Mouse (Mus musculus): ENCODE data around the gene Pank2. TPM values are rescaled to one million over a fixed set of nuclear protein-coding genes. Genes with fewer than 3 reads are reported as not detected.
"Not testable (repeated sequence)": the region's sequence is repeated elsewhere in the genome, so short reads cannot be mapped to it uniquely, and the experiment has no call there.

Gene Pank2
- polyA plus RNA-seq, 1 experiment from 2014 or later = 36.7 TPM

DNA sequence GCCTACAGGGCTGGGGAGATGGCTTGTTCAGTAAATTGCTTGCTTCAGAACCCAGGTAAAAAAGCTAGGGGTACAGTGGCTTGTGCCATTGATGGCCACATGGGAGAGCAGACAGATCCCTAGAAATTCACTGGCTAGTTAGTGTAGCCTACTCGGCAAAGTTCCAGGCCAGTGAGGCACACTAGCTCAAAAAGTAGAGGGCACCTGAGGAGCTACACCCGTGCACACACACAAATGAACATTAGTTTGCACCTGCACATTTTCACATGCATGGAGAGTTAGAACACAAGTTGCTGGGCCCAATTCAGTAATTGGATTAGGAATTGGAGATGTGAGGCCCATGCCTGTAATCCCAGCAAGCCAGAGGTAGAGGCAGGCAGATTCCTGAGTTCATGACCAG lies 2.8 kb downstream of the Pank2 start:
- DNase-seq (ENCODE audit: low spot score) = no peak
- H3K4me2 ChIP-seq (ENCODE audit: low read length) = no peak overlapping the region
- no peaks in the 10 kb centered on the region for H3K27me3 ChIP-seq (ENCODE audit: insufficient read depth, low read length)
- 0 out of 2 replicates have a peak overlapping the region, but pooled peaks have one; percentile 8 for H3K9ac ChIP-seq (ENCODE audit: low read depth, low read length)
- no peak for ATAC-seq (replicated peaks; ENCODE audit: low FRiP score, low read depth)
- no peak for TF ChIP-seq CTCF (IDR thresholded peaks at IDR 0.05; ENCODE audit: low read depth)
- H3K9me3 ChIP-seq (replicated peaks; ENCODE audit: low read length) = no peaks in the 10 kb centered on the region
- 70% methylated on average over 2 of the region's 2 CpGs for WGBS
- H3K36me3 ChIP-seq (ENCODE audit: insufficient read depth, low read length) = no peaks in the 10 kb centered on the region
- H3K27ac ChIP-seq = no peak overlapping the region
- no peak overlapping the region for H3K4me3 ChIP-seq (replicated peaks; ENCODE audit: low read depth, low read length)
- no peaks in the 10 kb centered on the region for H3K4me1 ChIP-seq (replicated peaks; ENCODE audit: insufficient read depth, low read length)

DNA sequence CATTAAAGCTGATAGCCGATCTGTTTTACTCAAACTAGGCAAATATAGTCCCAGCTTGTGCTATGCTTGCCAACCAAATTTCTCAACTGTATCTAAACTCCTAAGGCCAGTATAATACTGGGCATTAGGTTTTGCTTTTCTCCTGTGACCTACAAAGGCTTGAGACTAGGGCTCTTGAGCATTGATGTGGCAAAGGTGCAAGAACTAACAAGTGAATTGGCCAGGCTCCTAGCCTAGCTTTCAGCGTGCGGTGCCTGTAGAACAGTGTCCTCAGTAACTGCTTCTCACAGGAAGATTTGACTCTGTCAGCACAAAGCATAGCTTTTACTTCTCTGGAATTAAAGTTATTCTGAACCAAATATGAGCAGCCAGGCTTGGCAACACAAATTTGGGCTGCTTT lies 13.2 kb downstream of the Pank2 start:
- ATAC-seq (replicated peaks; ENCODE audit: low FRiP score, low read depth) = no peak
- no peaks in the 10 kb centered on the region for H3K27me3 ChIP-seq (ENCODE audit: insufficient read depth, low read length)
- H3K27ac ChIP-seq = no peak overlapping the region
- no peak overlapping the region for H3K4me2 ChIP-seq (ENCODE audit: low read length)
- WGBS = 96% methylated on average over 3 of the region's 3 CpGs
- no peaks in the 10 kb centered on the region for H3K4me1 ChIP-seq (replicated peaks; ENCODE audit: insufficient read depth, low read length)
- H3K36me3 ChIP-seq (ENCODE audit: insufficient read depth, low read length) = peaks cover 44% of the 10 kb centered on the region
- TF ChIP-seq CTCF (IDR thresholded peaks at IDR 0.05; ENCODE audit: low read depth) = no peak
- H3K9ac ChIP-seq (ENCODE audit: low read depth, low read length) = no peak overlapping the region
- no peak for DNase-seq (ENCODE audit: low spot score)
- no peak overlapping the region for H3K4me3 ChIP-seq (replicated peaks; ENCODE audit: low read depth, low read length)
- no peaks in the 10 kb centered on the region for H3K9me3 ChIP-seq (replicated peaks; ENCODE audit: low read length)

DNA sequence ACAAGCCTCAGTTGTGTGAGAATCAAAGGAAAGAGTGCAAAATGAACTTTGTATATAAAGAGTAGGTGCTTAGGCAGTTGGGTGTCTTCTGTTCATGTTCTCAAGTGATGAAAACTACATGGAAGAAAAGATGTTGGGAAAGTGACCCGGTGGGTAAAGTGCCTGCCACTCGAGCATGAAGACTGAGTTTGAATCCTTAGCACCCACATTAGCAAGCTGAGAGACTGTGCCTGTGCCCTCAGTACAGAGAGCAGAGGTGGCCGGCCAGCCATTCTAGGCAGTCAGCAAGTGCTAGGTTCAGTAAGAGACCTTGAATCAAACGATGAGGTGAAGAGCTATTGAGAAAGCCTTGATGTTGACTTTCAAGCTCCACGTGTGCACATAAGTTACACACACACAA lies 14.4 kb downstream of the Pank2 start:
- no peak overlapping the region for H3K27ac ChIP-seq
- no peak overlapping the region for H3K9ac ChIP-seq (ENCODE audit: low read depth, low read length)
- H3K4me2 ChIP-seq (ENCODE audit: low read length) = no peak overlapping the region
- no peaks in the 10 kb centered on the region for H3K27me3 ChIP-seq (ENCODE audit: insufficient read depth, low read length)
- H3K4me1 ChIP-seq (replicated peaks; ENCODE audit: insufficient read depth, low read length) = no peaks in the 10 kb centered on the region
- H3K4me3 ChIP-seq (replicated peaks; ENCODE audit: low read depth, low read length) = no peak overlapping the region
- H3K9me3 ChIP-seq (replicated peaks; ENCODE audit: low read length) = no peaks in the 10 kb centered on the region
- whole genome bisulfite sequencing = 95% methylated on average over 5 of the region's 5 CpGs
- ATAC-seq (replicated peaks; ENCODE audit: low FRiP score, low read depth) = no peak
- no peak for TF ChIP-seq CTCF (IDR thresholded peaks at IDR 0.05; ENCODE audit: low read depth)
- no peak for DNase-seq (ENCODE audit: low spot score)
- H3K36me3 ChIP-seq (ENCODE audit: insufficient read depth, low read length) = peaks cover 56% of the 10 kb centered on the region

DNA sequence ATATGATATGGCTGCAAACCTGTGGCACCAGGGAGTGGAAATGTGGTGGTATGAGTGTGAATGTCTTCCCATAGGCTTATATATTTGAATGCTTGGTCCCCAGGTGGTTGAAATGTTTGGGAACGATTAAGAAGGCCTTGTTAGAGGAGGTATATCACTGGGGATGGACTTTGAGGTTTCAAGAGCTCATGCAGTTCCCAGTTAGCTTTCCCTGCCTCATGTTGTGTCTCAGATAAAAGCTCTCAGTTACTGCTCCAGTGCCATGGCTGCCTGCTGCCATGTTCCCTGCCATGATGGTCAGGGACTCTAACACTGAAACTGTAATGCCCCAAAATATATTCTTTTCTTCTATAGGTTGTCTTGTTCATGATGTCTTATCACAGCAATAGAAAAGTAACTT lies 19.3 kb downstream of the Pank2 start:
- peaks cover 41% of the 10 kb centered on the region for H3K36me3 ChIP-seq (ENCODE audit: insufficient read depth, low read length)
- H3K27me3 ChIP-seq (ENCODE audit: insufficient read depth, low read length) = no peaks in the 10 kb centered on the region
- DNase-seq (ENCODE audit: low spot score) (no peak), ATAC-seq (replicated peaks; ENCODE audit: low FRiP score, low read depth) (no peak)
- H3K27ac ChIP-seq = no peak overlapping the region
- 97% methylated on average over 1 of the region's 1 CpGs for WGBS
- no peaks in the 10 kb centered on the region for H3K4me1 ChIP-seq (replicated peaks; ENCODE audit: insufficient read depth, low read length)
- no peaks in the 10 kb centered on the region for H3K9me3 ChIP-seq (replicated peaks; ENCODE audit: low read length)
- no peak overlapping the region for H3K9ac ChIP-seq (ENCODE audit: low read depth, low read length)
- TF ChIP-seq CTCF (IDR thresholded peaks at IDR 0.05; ENCODE audit: low read depth) = no peak
- H3K4me3 ChIP-seq (replicated peaks; ENCODE audit: low read depth, low read length) = no peak overlapping the region
- H3K4me2 ChIP-seq (ENCODE audit: low read length) = no peak overlapping the region

DNA sequence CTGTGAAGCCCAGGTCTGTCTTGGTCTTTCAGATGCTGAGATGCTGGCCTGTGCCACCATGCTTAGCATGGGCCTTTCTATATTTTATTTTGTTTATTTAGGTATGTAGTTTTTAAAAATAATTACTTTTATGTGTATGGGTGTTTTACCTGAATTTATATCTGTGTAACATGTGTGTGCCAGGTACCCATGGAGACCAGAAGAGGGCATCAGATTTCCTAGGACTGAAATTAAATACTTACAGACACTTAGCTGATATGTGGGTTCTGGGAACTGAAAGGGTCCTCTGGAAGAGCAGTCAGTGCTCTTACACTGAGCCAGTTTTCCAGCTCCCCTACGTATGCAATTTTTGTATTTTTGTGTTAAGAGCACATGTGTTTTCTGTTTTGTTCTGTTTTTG lies 24.0 kb downstream of the Pank2 start:
- Histone ChIP-seq H3K9me3 (replicated peaks; ENCODE audit: low read length) (no peaks in the 10 kb centered on the region), H3K36me3 (ENCODE audit: insufficient read depth, low read length) (peaks cover 30% of the 10 kb centered on the region), H3K27ac (no peak overlapping the region), H3K27me3 (ENCODE audit: insufficient read depth, low read length) (no peaks in the 10 kb centered on the region), H3K9ac (ENCODE audit: low read depth, low read length) (no peak overlapping the region), H3K4me1 (replicated peaks; ENCODE audit: insufficient read depth, low read length) (no peaks in the 10 kb centered on the region), H3K4me3 (replicated peaks; ENCODE audit: low read depth, low read length) (no peak overlapping the region), H3K4me2 (ENCODE audit: low read length) (no peak overlapping the region)
- TF ChIP-seq CTCF (IDR thresholded peaks at IDR 0.05; ENCODE audit: low read depth) = peak; percentile 35; the same call in 1 of the 2 replicates
- DNase-seq (ENCODE audit: low spot score) (peak; percentile 35), ATAC-seq (replicated peaks; ENCODE audit: low FRiP score, low read depth) (no peak)
- 81% methylated on average over 1 of the region's 1 CpGs for WGBS

DNA sequence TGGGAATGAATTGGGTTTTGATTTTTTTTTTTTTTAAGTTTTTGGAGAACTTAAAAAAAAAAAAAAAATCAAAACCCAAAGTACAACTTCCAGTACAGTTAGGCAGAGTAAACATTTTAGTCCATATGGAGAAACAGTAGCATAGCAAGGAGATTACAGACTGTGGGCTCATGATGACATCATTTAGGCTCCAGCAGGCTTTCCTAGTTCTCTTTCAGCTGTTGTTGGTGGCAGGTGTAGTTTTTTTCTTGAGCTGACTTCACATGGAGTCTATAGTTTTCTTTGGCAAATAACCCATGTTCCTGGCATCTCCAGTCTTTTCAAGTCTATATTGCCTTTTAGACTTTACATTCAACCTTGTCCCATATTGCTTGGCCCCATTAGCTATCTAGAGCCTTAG lies 28.4 kb downstream of the Pank2 start:
- no peaks in the 10 kb centered on the region for H3K4me1 ChIP-seq (replicated peaks; ENCODE audit: insufficient read depth, low read length)
- peaks cover 33% of the 10 kb centered on the region for H3K36me3 ChIP-seq (ENCODE audit: insufficient read depth, low read length)
- no peak for DNase-seq (ENCODE audit: low spot score)
- H3K27me3 ChIP-seq (ENCODE audit: insufficient read depth, low read length) = no peaks in the 10 kb centered on the region
- ATAC-seq (replicated peaks; ENCODE audit: low FRiP score, low read depth) = no peak
- no peak overlapping the region for H3K27ac ChIP-seq
- H3K9me3 ChIP-seq (replicated peaks; ENCODE audit: low read length) = no peaks in the 10 kb centered on the region
- no peak overlapping the region for H3K4me3 ChIP-seq (replicated peaks; ENCODE audit: low read depth, low read length)
- no peak for TF ChIP-seq CTCF (IDR thresholded peaks at IDR 0.05; ENCODE audit: low read depth)
- no peak overlapping the region for H3K9ac ChIP-seq (ENCODE audit: low read depth, low read length)
- H3K4me2 ChIP-seq (ENCODE audit: low read length) = no peak overlapping the region

DNA sequence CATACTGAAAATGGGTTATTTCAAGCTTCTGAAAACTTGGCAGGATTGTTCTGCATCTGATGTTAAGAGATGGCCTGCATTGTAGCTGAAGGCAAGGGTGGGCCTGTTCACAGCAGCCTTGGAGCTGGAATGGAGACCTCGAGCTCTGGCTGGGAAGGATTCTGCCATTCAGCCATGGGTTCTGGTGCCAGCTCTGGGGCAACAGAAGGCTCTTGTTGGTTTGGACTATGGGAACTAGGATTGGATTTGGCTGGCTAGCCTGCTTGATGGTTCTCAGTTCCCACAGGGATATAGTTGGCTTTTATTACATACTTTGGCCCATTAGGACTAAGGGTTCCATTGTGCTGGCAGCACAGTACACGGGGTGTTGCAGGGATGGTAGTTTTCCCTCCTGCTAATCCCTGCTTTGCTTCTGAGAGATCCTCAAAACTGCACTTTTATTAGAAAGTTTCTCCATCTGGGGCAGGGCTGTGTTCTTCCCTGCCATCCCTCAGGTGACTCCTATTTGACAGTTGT lies 34.5 kb downstream of the Pank2 start:
- Histone ChIP-seq H3K9ac (ENCODE audit: low read depth, low read length) (no peak overlapping the region), H3K4me1 (replicated peaks; ENCODE audit: insufficient read depth, low read length) (no peaks in the 10 kb centered on the region), H3K36me3 (ENCODE audit: insufficient read depth, low read length) (peaks cover 33% of the 10 kb centered on the region), H3K4me3 (replicated peaks; ENCODE audit: low read depth, low read length) (no peak overlapping the region), H3K4me2 (ENCODE audit: low read length) (no peak overlapping the region), H3K27ac (no peak overlapping the region), H3K9me3 (replicated peaks; ENCODE audit: low read length) (no peaks in the 10 kb centered on the region), H3K27me3 (ENCODE audit: insufficient read depth, low read length) (no peaks in the 10 kb centered on the region)
- no peak for TF ChIP-seq CTCF (IDR thresholded peaks at IDR 0.05; ENCODE audit: low read depth)
- WGBS = 90% methylated on average over 2 of the region's 2 CpGs
- no peak for DNase-seq (ENCODE audit: low spot score)
- ATAC-seq (replicated peaks; ENCODE audit: low FRiP score, low read depth) = no peak

DNA sequence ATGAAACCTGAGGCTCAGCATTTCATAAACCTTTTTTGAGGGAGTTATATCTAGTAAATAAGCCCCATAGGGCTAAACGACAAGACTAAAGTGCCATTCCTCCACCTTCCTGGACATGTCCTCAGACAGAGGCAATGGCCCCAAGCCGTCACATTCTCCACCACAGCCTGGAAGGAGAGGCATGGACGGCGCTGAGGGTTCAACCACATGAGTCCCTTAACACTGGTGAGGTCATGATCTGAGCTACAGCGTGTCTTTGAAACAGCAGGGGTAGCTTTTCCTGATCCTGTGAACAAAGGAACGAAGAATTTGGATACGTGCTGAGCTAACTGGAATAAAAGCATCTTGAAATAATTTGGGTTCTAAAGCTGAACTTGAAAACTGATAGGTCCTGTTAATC lies 36.4 kb downstream of the Pank2 start:
- H3K36me3 ChIP-seq (ENCODE audit: insufficient read depth, low read length) = peaks cover 29% of the 10 kb centered on the region
- not testable (repeated sequence) for ATAC-seq (replicated peaks; ENCODE audit: low FRiP score, low read depth); H3K27ac ChIP-seq; H3K4me2 ChIP-seq (ENCODE audit: low read length); H3K9me3 ChIP-seq (replicated peaks; ENCODE audit: low read length); H3K27me3 ChIP-seq (ENCODE audit: insufficient read depth, low read length); DNase-seq (ENCODE audit: low spot score); H3K4me1 ChIP-seq (replicated peaks; ENCODE audit: insufficient read depth, low read length); H3K9ac ChIP-seq (ENCODE audit: low read depth, low read length); H3K4me3 ChIP-seq (replicated peaks; ENCODE audit: low read depth, low read length)
- WGBS = 81% methylated on average over 7 of the region's 7 CpGs
